Mouse (Mus musculus) retina, adult 2 months (tissue): Measurements from ENCODE around the gene Kat14.

Source experiments
- DNase-seq: peaks from one replicate; pipeline ENCODE4 v3.0.0-alpha.2; 2012; ENCODE audit warnings: low read depth, low spot score

Kat14 gene

DNA sequence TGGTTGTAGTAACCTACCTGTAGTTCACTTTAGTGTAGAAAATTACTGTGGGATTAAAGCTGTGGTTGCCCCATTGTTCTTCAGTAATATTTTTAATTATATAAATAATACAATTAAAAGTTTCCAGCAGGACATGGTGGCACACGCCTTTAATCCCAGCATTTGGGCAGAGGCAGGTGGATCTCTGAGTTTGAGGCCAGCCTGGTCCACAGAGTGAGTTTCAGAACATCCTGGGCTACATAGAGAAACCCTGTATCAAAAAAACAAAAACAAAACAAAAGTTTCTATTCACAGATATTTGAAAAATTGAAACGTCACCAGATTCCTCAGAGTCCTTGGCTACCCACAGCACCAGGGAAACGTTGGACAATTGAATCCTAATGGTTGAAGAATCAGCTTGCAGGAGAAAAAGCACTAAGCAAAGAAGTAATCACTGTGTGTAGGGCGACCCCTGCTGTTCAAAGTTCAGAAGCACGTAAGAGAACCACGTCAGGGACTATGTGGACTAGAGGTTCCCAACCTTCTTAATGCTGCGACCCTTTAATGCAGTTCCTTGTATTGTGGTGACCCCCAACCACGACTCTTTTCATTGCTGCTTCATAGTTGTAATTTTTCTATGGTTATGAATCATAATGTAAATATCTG lies 83.7 kb downstream of the Kat14 start:
- peak; percentile 48 for DNase-seq
